Mouse (Mus musculus): ENCODE measurements around the gene Tcf7l1. TPM values are rescaled to one million over a fixed set of nuclear protein-coding genes. Genes with fewer than 3 reads are reported as not detected.

The Tcf7l1 gene
- polyA plus RNA-seq, 1 experiment from 2014 or later, result 5.2 TPM

DNA sequence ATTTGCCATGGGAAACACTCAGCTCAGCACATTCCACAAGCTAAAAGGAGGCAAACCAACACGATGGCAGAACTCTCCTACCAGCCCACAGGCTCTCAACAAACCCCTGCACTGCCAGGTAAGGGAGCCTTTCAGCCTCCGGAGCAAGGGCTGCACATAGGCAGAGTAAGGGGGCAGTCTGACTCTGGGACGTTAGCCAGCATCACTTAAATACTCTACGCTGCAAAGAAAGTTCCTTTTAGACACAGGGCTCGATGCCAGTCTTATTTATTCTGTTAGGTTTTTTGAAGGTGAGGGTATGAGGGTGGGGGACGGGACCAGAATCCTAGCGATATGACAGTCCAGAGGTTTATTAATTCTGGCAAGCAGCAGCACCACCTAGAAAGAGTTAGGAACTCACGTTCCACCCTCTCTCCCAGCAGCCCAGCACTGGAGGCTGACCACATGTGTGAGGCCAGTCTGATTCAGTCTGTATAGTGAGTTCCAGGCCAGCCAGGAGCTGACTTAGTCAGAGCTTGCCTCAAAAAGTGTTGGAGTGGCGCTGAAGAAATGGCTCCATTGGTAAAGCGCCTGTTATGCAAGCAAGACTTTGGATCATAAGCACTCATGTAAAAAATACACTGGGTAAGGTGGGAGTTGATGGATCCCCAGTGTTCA, 44.8 kb downstream of the Tcf7l1 start:
- 74% methylated on average over 10 of the region's 10 CpGs for WGBS
- peaks cover 11% of the 10 kb centered on the region; the same call in 1 of the 2 replicates for H3K4me1 ChIP-seq (ENCODE audit: control insufficient read depth, insufficient read depth, low read length)
- no peak overlapping the region for H3K4me3 ChIP-seq (ENCODE audit: low read depth, low read length)
- ATAC-seq (ENCODE audit: low read depth), result no peak
- no peak overlapping the region for H3K4me2 ChIP-seq (ENCODE audit: low read depth, low read length)
- H3K36me3 ChIP-seq (ENCODE audit: control insufficient read depth, insufficient read depth, low read length), result no peaks in the 10 kb centered on the region
- H3K9me3 ChIP-seq (ENCODE audit: control insufficient read depth, low read length), result no peaks in the 10 kb centered on the region
- H3K27me3 ChIP-seq (ENCODE audit: control insufficient read depth, insufficient read depth, low read length), result no peaks in the 10 kb centered on the region
- no peak overlapping the region for H3K9ac ChIP-seq (replicated peaks; ENCODE audit: low read depth, low read length)
- no peak overlapping the region for H3K27ac ChIP-seq (ENCODE audit: low read depth, low read length)

DNA sequence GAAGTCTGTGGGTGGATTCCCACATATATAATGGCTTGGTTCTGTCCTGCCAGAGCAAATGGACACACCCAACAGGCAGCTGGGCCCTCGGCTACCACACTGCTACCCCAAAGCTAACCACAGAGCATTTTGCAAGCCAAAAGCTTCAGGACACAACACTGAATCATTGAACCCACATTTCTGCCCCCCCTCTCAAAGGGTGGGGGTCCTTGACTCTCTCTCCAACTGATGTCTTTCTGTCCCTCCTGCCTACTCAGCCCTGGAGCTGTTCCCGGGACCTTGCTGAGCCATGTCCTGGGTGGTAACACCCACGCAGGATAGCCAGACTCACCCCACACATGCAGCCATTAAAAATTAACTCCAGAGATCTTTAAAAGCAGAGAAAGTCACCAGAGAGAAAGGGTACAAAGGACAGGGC, 45.4 kb downstream of the Tcf7l1 start:
- H3K27ac ChIP-seq (ENCODE audit: low read depth, low read length), result no peak overlapping the region
- no peak overlapping the region for H3K4me2 ChIP-seq (ENCODE audit: low read depth, low read length)
- no peaks in the 10 kb centered on the region for H3K27me3 ChIP-seq (ENCODE audit: control insufficient read depth, insufficient read depth, low read length)
- no peak overlapping the region for H3K9ac ChIP-seq (replicated peaks; ENCODE audit: low read depth, low read length)
- 68% methylated on average over 3 of the region's 3 CpGs for WGBS
- peaks cover 9% of the 10 kb centered on the region; the same call in 1 of the 2 replicates for H3K4me1 ChIP-seq (ENCODE audit: control insufficient read depth, insufficient read depth, low read length)
- no peak for ATAC-seq (ENCODE audit: low read depth)
- no peak overlapping the region for H3K4me3 ChIP-seq (ENCODE audit: low read depth, low read length)
- H3K9me3 ChIP-seq (ENCODE audit: control insufficient read depth, low read length), result no peaks in the 10 kb centered on the region
- no peaks in the 10 kb centered on the region for H3K36me3 ChIP-seq (ENCODE audit: control insufficient read depth, insufficient read depth, low read length)

DNA sequence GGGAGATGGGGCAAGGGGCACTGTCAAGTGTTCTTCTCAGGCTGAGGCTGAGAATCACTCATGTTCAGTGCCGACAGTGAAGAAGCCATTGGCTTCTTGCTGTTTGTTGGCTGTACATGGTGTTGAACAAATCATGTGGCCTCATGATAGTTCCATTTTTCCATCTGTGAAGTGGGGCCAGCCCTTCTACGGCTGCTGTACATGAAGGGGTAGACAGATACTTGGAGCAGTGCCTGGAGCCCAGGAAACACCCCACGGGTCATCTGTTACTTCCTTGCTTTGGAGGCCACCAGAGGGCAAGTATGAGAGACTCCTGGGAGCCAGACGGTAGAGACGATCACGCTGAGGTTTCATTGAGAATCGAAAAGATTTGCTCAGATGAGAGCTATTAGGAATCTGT, 46.7 kb downstream of the Tcf7l1 start:
- WGBS, result 84% methylated on average over 7 of the region's 7 CpGs
- no peak overlapping the region for H3K27ac ChIP-seq (ENCODE audit: low read depth, low read length)
- no peak overlapping the region for H3K9ac ChIP-seq (replicated peaks; ENCODE audit: low read depth, low read length)

DNA sequence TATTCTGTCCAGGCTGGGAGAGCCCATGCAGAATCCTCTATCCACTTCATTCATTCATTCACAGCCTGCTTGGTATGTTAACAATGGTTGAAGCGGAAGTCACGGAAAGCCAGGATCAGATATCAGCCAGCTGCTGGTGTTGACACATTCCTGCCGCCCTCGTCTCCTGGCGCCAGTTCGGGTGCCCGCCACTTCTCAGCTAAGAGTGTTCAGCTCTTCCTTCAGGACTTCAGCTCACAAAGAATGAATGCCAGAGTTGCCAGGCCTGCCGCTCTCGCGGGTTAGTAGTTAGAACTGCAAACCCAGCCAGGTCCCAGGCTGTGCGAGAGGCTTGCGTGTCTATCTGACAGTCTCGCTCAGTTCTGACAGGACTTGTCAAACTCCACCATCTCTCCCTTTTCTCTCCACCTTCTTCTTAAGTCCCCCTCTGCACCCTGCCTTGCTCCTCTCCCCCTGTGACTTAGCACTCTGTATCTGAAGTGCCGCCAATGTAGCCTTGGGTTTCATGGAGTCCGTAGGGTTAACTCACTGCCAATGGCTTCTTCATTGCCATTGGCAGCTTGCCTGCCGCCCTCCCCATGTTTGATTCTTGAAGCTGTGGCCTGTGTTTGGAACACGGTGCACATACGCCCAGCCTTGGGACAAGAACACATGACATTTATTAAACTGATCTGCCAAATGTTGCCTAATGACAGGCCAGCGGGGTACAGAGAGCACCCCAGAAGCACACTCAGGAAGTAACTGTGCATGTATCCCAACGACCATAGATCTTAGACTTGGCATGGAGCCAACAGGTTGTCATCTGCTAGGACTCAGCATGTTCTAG, 48.2 kb downstream of the Tcf7l1 start:
- Histone ChIP-seq H3K27ac (ENCODE audit: low read depth, low read length) (no peak overlapping the region), H3K4me3 (ENCODE audit: low read depth, low read length) (no peak overlapping the region), H3K4me1 (ENCODE audit: control insufficient read depth, insufficient read depth, low read length) (peaks cover 8% of the 10 kb centered on the region; the same call in 1 of the 2 replicates), H3K36me3 (ENCODE audit: control insufficient read depth, insufficient read depth, low read length) (no peaks in the 10 kb centered on the region), H3K4me2 (ENCODE audit: low read depth, low read length) (no peak overlapping the region), H3K27me3 (ENCODE audit: control insufficient read depth, insufficient read depth, low read length) (no peaks in the 10 kb centered on the region), H3K9ac (replicated peaks; ENCODE audit: low read depth, low read length) (no peak overlapping the region), H3K9me3 (ENCODE audit: control insufficient read depth, low read length) (no peaks in the 10 kb centered on the region)
- 58% methylated on average over 20 of the region's 20 CpGs for WGBS
- ATAC-seq (ENCODE audit: low read depth), result peak; percentile 49

More for the DNA sequence above, 46.7 kb downstream of the Tcf7l1 start:
- Histone ChIP-seq H3K36me3 (ENCODE audit: control insufficient read depth, insufficient read depth, low read length) (no peaks in the 10 kb centered on the region), H3K4me2 (ENCODE audit: low read depth, low read length) (no peak overlapping the region), H3K27me3 (ENCODE audit: control insufficient read depth, insufficient read depth, low read length) (no peaks in the 10 kb centered on the region), H3K4me1 (ENCODE audit: control insufficient read depth, insufficient read depth, low read length) (peaks cover 8% of the 10 kb centered on the region; the same call in 1 of the 2 replicates), H3K9me3 (ENCODE audit: control insufficient read depth, low read length) (no peaks in the 10 kb centered on the region), H3K4me3 (ENCODE audit: low read depth, low read length) (no peak overlapping the region)
- no peak for ATAC-seq (ENCODE audit: low read depth)

GRCm38 (mm10) chr6:72736872-72737271, 52.2 kb downstream of the Tcf7l1 start:
- Histone ChIP-seq H3K27ac (ENCODE audit: low read depth, low read length) (no peak overlapping the region), H3K4me2 (ENCODE audit: low read depth, low read length) (no peak overlapping the region), H3K9ac (replicated peaks; ENCODE audit: low read depth, low read length) (no peak overlapping the region), H3K36me3 (ENCODE audit: control insufficient read depth, insufficient read depth, low read length) (no peaks in the 10 kb centered on the region), H3K9me3 (ENCODE audit: control insufficient read depth, low read length) (no peaks in the 10 kb centered on the region), H3K27me3 (ENCODE audit: control insufficient read depth, insufficient read depth, low read length) (no peaks in the 10 kb centered on the region), H3K4me1 (ENCODE audit: control insufficient read depth, insufficient read depth, low read length) (peaks cover 5% of the 10 kb centered on the region; the same call in 1 of the 2 replicates), H3K4me3 (ENCODE audit: low read depth, low read length) (no peak overlapping the region)
- no peak for ATAC-seq (ENCODE audit: low read depth)
- WGBS, result 96% methylated on average over 11 of the region's 11 CpGs

DNA sequence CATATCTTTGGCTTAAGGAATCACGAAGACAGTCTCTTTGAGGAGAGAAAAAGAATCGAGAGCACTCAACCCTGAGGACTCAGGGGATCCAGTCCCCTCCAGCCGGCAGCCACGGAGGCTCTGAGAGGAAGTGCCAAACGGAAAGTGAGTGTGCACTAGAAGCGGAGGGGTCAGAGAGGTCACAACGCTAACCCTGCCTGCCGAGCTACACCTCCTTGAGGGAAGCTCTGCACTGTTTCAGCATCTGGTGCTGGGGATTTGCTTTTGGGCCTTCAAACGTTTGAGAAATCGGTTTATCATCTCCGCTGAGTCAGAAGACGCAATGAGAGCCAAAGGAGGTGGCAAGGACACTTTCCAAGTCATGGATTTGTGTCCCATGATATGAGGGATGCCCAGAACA, 53.8 kb downstream of the Tcf7l1 start:
- H3K9ac ChIP-seq (replicated peaks; ENCODE audit: low read depth, low read length), result no peak overlapping the region
- H3K4me3 ChIP-seq (ENCODE audit: low read depth, low read length), result no peak overlapping the region
- 56% methylated on average over 12 of the region's 12 CpGs for WGBS
- H3K9me3 ChIP-seq (ENCODE audit: control insufficient read depth, low read length), result no peaks in the 10 kb centered on the region
- H3K4me2 ChIP-seq (ENCODE audit: low read depth, low read length), result no peak overlapping the region
- H3K27me3 ChIP-seq (ENCODE audit: control insufficient read depth, insufficient read depth, low read length), result no peaks in the 10 kb centered on the region
- ATAC-seq (ENCODE audit: low read depth), result no peak
- H3K36me3 ChIP-seq (ENCODE audit: control insufficient read depth, insufficient read depth, low read length), result no peaks in the 10 kb centered on the region
- no peak overlapping the region for H3K27ac ChIP-seq (ENCODE audit: low read depth, low read length)
- H3K4me1 ChIP-seq (ENCODE audit: control insufficient read depth, insufficient read depth, low read length), result peaks cover 3% of the 10 kb centered on the region; the same call in 1 of the 2 replicates

GRCm38 (mm10) chr6:72733375-72733774, 55.7 kb downstream of the Tcf7l1 start:
- Histone ChIP-seq H3K27me3 (ENCODE audit: control insufficient read depth, insufficient read depth, low read length) (no peaks in the 10 kb centered on the region), H3K9ac (replicated peaks; ENCODE audit: low read depth, low read length) (no peak overlapping the region), H3K9me3 (ENCODE audit: control insufficient read depth, low read length) (no peaks in the 10 kb centered on the region), H3K36me3 (ENCODE audit: control insufficient read depth, insufficient read depth, low read length) (no peaks in the 10 kb centered on the region), H3K27ac (ENCODE audit: low read depth, low read length) (no peak overlapping the region), H3K4me3 (ENCODE audit: low read depth, low read length) (no peak overlapping the region), H3K4me2 (ENCODE audit: low read depth, low read length) (no peak overlapping the region), H3K4me1 (ENCODE audit: control insufficient read depth, insufficient read depth, low read length) (peaks cover 10% of the 10 kb centered on the region; the same call in 1 of the 2 replicates)
- no peak for ATAC-seq (ENCODE audit: low read depth)
- 95% methylated on average over 3 of the region's 3 CpGs for WGBS

DNA sequence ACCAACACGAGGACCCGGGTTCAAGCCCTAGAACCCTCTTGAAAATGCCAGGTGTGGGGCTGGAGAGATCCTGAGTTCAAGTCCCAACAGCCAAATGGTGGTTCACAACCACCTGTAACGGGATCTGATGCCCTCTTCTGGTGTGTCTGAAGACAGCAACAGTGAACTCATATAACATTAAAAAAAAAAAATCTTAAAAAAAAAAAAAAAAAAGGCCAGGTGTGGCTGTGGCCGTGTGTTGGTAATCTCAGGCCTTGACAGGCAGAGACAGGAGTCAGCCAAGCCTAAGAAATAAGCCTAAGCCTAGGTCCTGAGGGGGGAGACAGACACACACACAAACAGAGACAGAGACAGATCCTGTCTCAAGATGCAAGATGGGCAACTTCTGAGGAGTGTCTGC, 56.9 kb downstream of the Tcf7l1 start:
- Histone ChIP-seq H3K4me2 (ENCODE audit: low read depth, low read length) (no peak overlapping the region), H3K36me3 (ENCODE audit: control insufficient read depth, insufficient read depth, low read length) (no peaks in the 10 kb centered on the region), H3K4me3 (ENCODE audit: low read depth, low read length) (no peak overlapping the region), H3K9me3 (ENCODE audit: control insufficient read depth, low read length) (no peaks in the 10 kb centered on the region), H3K27me3 (ENCODE audit: control insufficient read depth, insufficient read depth, low read length) (no peaks in the 10 kb centered on the region), H3K27ac (ENCODE audit: low read depth, low read length) (no peak overlapping the region), H3K4me1 (ENCODE audit: control insufficient read depth, insufficient read depth, low read length) (peaks cover 18% of the 10 kb centered on the region; the same call in 1 of the 2 replicates), H3K9ac (replicated peaks; ENCODE audit: low read depth, low read length) (no peak overlapping the region)
- no peak for ATAC-seq (ENCODE audit: low read depth)
- 90% methylated on average over 4 of the region's 4 CpGs for WGBS

DNA sequence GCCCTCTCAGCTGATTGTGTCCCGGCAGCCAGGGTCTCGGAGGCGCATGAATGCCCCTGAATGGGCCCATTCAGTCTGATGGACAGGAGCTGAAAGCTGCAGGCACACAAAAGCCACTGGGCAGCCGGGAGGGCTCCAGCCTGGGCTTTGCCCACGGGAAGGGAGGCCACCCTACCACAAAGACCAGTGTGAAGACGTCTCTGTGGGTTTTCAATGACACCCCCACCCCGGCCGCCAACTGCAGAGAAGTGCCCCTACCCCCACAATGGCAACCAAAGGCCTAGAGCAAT, 58.5 kb downstream of the Tcf7l1 start:
- WGBS, result 17% methylated on average over 8 of the region's 8 CpGs
- Histone ChIP-seq H3K27ac (ENCODE audit: low read depth, low read length) (0 out of 2 replicates have a peak overlapping the region, but pooled peaks have one; percentile 0), H3K4me1 (ENCODE audit: control insufficient read depth, insufficient read depth, low read length) (peaks cover 18% of the 10 kb centered on the region; the same call in 1 of the 2 replicates), H3K4me2 (ENCODE audit: low read depth, low read length) (no peak overlapping the region), H3K9ac (replicated peaks; ENCODE audit: low read depth, low read length) (no peak overlapping the region), H3K36me3 (ENCODE audit: control insufficient read depth, insufficient read depth, low read length) (no peaks in the 10 kb centered on the region), H3K9me3 (ENCODE audit: control insufficient read depth, low read length) (no peaks in the 10 kb centered on the region), H3K27me3 (ENCODE audit: control insufficient read depth, insufficient read depth, low read length) (no peaks in the 10 kb centered on the region), H3K4me3 (ENCODE audit: low read depth, low read length) (no peak overlapping the region)
- ATAC-seq (ENCODE audit: low read depth), result peak; percentile 65; the same call in 1 of the 2 replicates
